Mouse (Mus musculus): ENCODE measurements around the gene Fes.

DNA sequence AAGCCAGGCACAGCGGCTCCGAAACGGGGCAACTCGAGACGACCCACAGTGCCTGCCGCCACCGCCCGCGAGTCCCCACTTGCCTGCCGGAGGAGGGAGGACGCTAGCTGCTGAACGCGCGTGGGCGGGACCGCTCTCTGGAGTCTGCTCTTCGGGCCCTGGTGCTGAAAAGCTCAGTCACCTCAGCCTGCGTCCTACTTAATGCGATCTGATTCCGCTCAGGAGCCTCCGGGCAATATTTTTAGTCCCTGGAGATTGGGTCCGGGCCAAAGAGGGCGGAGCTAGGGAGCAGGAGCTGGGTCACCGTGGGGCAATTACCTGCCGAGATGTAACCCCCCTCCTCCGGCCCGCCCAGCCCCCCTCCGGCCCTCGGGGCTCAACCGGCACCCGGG is 17.1 kb downstream of the Fes start:
- TF ChIP-seq ZMIZ1 (IDR thresholded peaks at IDR 0.05; ENCODE audit: low read depth, low read length) (no peak), GABPA (IDR thresholded peaks at IDR 0.05; ENCODE audit: low read depth, low read length) (no peak), NRF1 (IDR thresholded peaks at IDR 0.05; ENCODE audit: insufficient read depth, low read depth, low read length, poor library complexity, severe bottlenecking) (no peak), TCF12 (IDR thresholded peaks at IDR 0.05; ENCODE audit: low read depth, low read length) (no peak)

Data from MEL (cell line).